Mouse (Mus musculus) liver, postnatal 0 days (tissue): Measurements from ENCODE around the gene Ankrd44. TPM values are rescaled to one million over a fixed set of nuclear protein-coding genes. Genes with fewer than 3 reads are reported as not detected.

Source experiments
- ATAC-seq: fragments of 200-750 bp; cut with Nextera tagmentation; 2 replicates; pipeline ENCODE4 v1.8.0; 2017; ENCODE audit warnings: mild to moderate bottlenecking, moderate library complexity
- DNase-seq: peaks from one replicate; pipeline ENCODE4 v3.0.0-alpha.2; 2016
- H3K27ac ChIP-seq: fragments of 300-500 bp; sonication (generic); 2 replicates; pipeline ENCODE4 v1.5.1; 2014; ENCODE audit warnings: antibody characterized with exemption, moderate library complexity, mild to moderate bottlenecking, low read depth
- H3K27me3 ChIP-seq: fragments of 300-500 bp; sonication (generic); 2 replicates; pipeline ENCODE4 v1.6.1; 2014; ENCODE audit warnings: low read length, control low read depth, mixed read lengths; ENCODE audit not compliant: insufficient read depth
- H3K36me3 ChIP-seq: fragments of 300-500 bp; sonication (generic); replicated peaks from 2 replicates; pipeline ENCODE4 v1.6.1; 2014; ENCODE audit warnings: mild to moderate bottlenecking, control low read depth, low read length, moderate library complexity, mixed read lengths; ENCODE audit not compliant: insufficient read depth
- H3K4me1 ChIP-seq: fragments of 300-500 bp; sonication (generic); 2 replicates; pipeline ENCODE4 v1.6.1; 2014; ENCODE audit warnings: antibody characterized with exemption, mild to moderate bottlenecking, control low read depth; ENCODE audit not compliant: insufficient read depth
- H3K4me2 ChIP-seq: fragments of 300-500 bp; sonication (generic); 2 replicates; pipeline ENCODE4 v1.6.1; 2014; ENCODE audit warnings: low read depth, mild to moderate bottlenecking, low read length, moderate library complexity, mixed read lengths
- H3K4me3 ChIP-seq: fragments of 300-500 bp; sonication (generic); 2 replicates; pipeline ENCODE4 v1.5.1; 2014; ENCODE audit warnings: low read depth, low read length
- H3K9ac ChIP-seq: fragments of 300-500 bp; sonication (generic); replicated peaks from 2 replicates; pipeline ENCODE4 v1.6.1; 2014; ENCODE audit warnings: mild to moderate bottlenecking, moderate library complexity
- H3K9me3 ChIP-seq: fragments of 300-500 bp; sonication (generic); 2 replicates; pipeline ENCODE4 v1.6.1; 2016; ENCODE audit warnings: mild to moderate bottlenecking, control low read depth, low read length, mixed read lengths
- CTCF ChIP-seq: sonication (generic); IDR thresholded peaks from 2 replicates; pipeline ENCODE4 v1.5.1; 2016; ENCODE audit warnings: antibody characterized with exemption, low read depth
- EP300 ChIP-seq: IDR thresholded peaks from 2 replicates; pipeline ENCODE4 v1.6.1; 2016; ENCODE audit warnings: antibody characterized with exemption, low read depth, mild to moderate bottlenecking
- WGBS: fragments of 180-500 bp; shearing (Covaris S2); extraction: QIAGEN DNeasy Blood & Tissue Kit; methylation state at CpG from one replicate; pipeline ENCODE4 v1.1.7; 2014; ENCODE audit not compliant: insufficient replicate concordance; 5-methylcytosine and 5-hydroxymethylcytosine counted together
- polyA plus RNA-seq: library from polyadenylated mRNA; unstranded; fragments of >200 nt; fragmentation: Nextera tagmentation; extraction: Ambion mirVana; gene quantifications from 2 replicates; pipeline ENCODE4 v1.2.1, GENCODE M21; 2015

Ankrd44 gene
- polyA plus RNA-seq, 1 experiment from 2014 or later = 4.7 TPM

GRCm38 (mm10) chr1:54887873-54888272 is 38.3 kb downstream of the Ankrd44 start:
- WGBS = 74% methylated on average over 3 of the region's 3 CpGs
- Histone ChIP-seq H3K9ac (no peak overlapping the region), H3K4me1 (peaks cover 3% of the 10 kb centered on the region), H3K4me2 (no peak overlapping the region), H3K27me3 (no peaks in the 10 kb centered on the region), H3K4me3 (no peak overlapping the region), H3K9me3 (no peaks in the 10 kb centered on the region), H3K36me3 (no peaks in the 10 kb centered on the region), H3K27ac (no peak overlapping the region)
- DNase-seq = no peak
- TF ChIP-seq CTCF (no peak), EP300 (no peak)
- ATAC-seq = no peak

GRCm38 (mm10) chr1:54882856-54883467 is 43.2 kb downstream of the Ankrd44 start:
- H3K36me3 ChIP-seq = no peaks in the 10 kb centered on the region

DNA sequence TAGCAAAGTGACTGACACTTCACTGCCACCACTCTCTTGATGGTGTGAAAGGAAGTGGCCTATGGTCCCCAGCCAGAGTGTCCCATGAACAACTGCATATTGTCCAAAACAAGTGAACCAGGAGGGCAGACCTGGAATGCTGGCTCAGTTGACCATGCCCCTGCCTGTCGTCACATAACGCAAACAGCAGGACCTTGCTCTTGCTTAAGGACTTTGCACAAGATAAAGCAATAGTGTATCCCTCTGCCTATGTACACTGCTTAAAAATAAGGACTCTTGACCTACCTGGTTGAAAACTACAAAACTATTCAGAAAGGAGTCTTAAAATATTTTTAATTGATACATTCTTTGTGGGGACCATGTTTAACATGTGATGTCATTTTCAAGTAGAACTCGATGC is 44.7 kb downstream of the Ankrd44 start:
- Histone ChIP-seq H3K4me3 (no peak overlapping the region), H3K27ac (no peak overlapping the region), H3K27me3 (no peaks in the 10 kb centered on the region), H3K4me2 (no peak overlapping the region), H3K9ac (no peak overlapping the region), H3K36me3 (no peaks in the 10 kb centered on the region), H3K4me1 (peaks cover 6% of the 10 kb centered on the region), H3K9me3 (no peaks in the 10 kb centered on the region)
- DNase-seq = no peak
- TF ChIP-seq CTCF (no peak), EP300 (no peak)
- WGBS = 68% methylated on average over 3 of the region's 3 CpGs
- 0 out of 2 replicates have a peak, but pooled peaks have one; percentile 19 for ATAC-seq

More at GRCm38 (mm10) chr1:54882856-54883467, 43.2 kb downstream of the Ankrd44 start:
- H3K27ac ChIP-seq = no peak overlapping the region
- TF ChIP-seq CTCF (no peak), EP300 (no peak)
- no peak overlapping the region for H3K4me2 ChIP-seq
- no peak for ATAC-seq
- H3K4me1 ChIP-seq = peaks cover 6% of the 10 kb centered on the region
- 49% methylated on average over 2 of the region's 2 CpGs for WGBS
- H3K9ac ChIP-seq = no peak overlapping the region
- H3K27me3 ChIP-seq = no peaks in the 10 kb centered on the region
- no peak for DNase-seq
- no peak overlapping the region for H3K4me3 ChIP-seq
- no peaks in the 10 kb centered on the region for H3K9me3 ChIP-seq

DNA sequence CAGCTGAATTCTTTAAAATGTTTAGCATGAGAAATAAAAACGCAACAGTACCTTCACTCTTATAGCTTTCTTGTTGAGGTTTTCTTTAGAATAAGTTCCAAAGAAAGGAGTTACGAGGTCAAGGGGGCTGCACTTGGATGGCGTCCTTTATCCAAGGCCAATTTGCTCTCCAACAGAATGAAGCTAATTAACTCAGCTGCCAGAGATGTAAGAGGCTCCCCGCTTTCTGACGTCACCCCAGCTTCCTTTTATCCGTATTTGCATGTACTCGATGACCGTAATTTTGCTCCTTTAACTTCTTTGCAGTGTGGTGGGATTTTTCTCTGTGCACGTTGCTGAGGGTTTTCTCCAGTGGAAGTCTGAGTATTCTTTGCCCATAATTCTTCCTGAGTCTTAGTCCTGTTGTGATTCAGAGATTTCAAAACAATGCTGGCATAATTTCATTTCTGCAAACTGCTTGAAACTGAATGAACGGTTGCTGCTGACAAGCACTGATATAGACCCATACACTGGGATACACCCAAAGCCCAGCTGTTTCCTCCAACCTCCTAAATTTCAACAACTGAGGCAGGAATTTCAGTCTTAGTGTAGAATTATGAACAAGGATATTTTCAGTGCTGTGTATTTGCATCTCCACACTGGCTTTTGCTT is 48.6 kb downstream of the Ankrd44 start:
- Histone ChIP-seq H3K4me3 (no peak overlapping the region), H3K36me3 (no peaks in the 10 kb centered on the region), H3K4me2 (no peak overlapping the region), H3K9me3 (no peaks in the 10 kb centered on the region), H3K27ac (no peak overlapping the region), H3K4me1 (no peaks in the 10 kb centered on the region), H3K27me3 (no peaks in the 10 kb centered on the region), H3K9ac (no peak overlapping the region)
- ATAC-seq (no peak), DNase-seq (no peak)
- TF ChIP-seq CTCF (no peak), EP300 (no peak)
- 66% methylated on average over 10 of the region's 10 CpGs for WGBS

DNA sequence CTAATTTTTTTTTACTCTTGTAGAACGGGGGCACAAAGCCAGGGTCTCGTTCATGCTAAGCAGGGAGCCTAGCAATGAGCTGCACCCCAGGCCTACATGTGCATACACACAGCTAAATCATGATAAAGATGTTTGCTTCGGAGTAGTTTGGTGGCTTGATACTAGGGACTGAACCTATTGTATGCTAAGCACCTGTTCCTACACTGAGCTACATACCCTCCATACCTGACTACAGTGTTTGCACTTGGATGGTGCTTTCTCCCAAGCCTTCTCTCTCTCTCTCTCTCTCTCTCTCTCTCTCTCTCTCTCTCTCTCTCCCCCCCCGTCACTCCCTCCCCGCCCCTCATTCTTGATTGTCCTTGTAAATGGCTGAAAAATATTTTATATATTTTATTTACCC is 49.2 kb downstream of the Ankrd44 start:
- TF ChIP-seq EP300 (no peak), CTCF (no peak)
- Histone ChIP-seq H3K36me3 (no peaks in the 10 kb centered on the region), H3K27ac (no peak overlapping the region), H3K9ac (no peak overlapping the region), H3K4me1 (peaks cover 2% of the 10 kb centered on the region; the same call in 1 of the 2 replicates), H3K27me3 (no peaks in the 10 kb centered on the region), H3K4me3 (no peak overlapping the region), H3K4me2 (no peak overlapping the region), H3K9me3 (no peaks in the 10 kb centered on the region)
- DNase-seq = no peak
- WGBS = 76% methylated on average over 5 of the region's 5 CpGs
- ATAC-seq = no peak

DNA sequence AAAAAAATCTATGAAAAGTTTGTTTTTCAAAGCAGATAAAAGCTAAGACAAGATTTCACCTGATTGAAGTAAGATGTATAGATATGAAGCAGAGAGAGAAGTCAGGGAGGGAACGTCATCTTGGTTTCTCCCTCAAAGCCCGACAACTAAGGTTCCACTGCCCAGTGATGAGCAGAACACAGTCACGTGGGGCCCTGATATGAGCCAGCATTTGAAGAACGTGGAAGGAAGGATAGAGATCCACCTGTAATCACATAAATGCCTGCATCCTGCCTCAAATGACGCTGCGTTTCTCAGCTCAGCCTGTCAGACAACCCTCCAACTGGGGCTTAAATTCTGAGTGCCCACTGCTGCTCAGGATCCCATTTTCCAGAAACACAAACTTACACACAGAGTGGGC is 52.1 kb downstream of the Ankrd44 start:
- H3K4me1 ChIP-seq = peaks cover 10% of the 10 kb centered on the region
- no peaks in the 10 kb centered on the region for H3K9me3 ChIP-seq
- WGBS = 35% methylated on average over 6 of the region's 6 CpGs
- DNase-seq (no peak), ATAC-seq (no peak)
- no peaks in the 10 kb centered on the region for H3K27me3 ChIP-seq
- no peaks in the 10 kb centered on the region for H3K36me3 ChIP-seq
- no peak overlapping the region for H3K9ac ChIP-seq
- H3K27ac ChIP-seq = no peak overlapping the region
- TF ChIP-seq EP300 (no peak), CTCF (no peak)
- no peak overlapping the region for H3K4me3 ChIP-seq
- no peak overlapping the region for H3K4me2 ChIP-seq
